Mouse (Mus musculus) thymus, adult 2 months (tissue): ENCODE data around the gene Nuf2.

ENCODE experiments used
- CTCF ChIP-seq: fragments of 200-500 bp; IDR thresholded peaks from 2 replicates; pipeline ENCODE4 v1.5.1; 2012; ENCODE audit warnings: mild to moderate bottlenecking, control low read depth, low read length, moderate library complexity, borderline replicate concordance; ENCODE audit not compliant: control insufficient read depth, poor library complexity, insufficient read depth; ENCODE audit errors: extremely low read depth
- POLR2A ChIP-seq: fragments of 200-500 bp; IDR thresholded peaks from 2 replicates; pipeline ENCODE4 v1.6.1; 2012; ENCODE audit warnings: mild to moderate bottlenecking, low read length, control low read depth, moderate library complexity; ENCODE audit not compliant: control insufficient read depth, poor library complexity, insufficient read depth; ENCODE audit errors: extremely low read depth

DNA sequence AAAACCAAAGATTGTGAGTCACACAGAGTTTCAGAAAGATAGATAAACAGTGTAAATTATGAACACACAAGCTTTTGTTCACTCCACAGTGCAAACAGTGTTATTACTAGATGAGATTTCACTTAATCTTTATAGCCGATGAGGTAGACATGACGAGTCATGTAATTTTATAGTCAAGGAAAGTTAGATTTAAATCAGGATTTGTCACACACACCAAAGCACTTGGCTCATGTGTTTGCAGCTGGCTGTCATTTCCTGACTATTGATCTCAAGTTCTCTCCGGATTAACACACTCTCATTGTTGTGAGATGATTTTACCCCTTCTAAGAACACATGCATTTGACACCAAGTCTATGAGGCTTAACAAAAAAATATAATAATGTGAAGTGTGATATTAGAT, 48.3 kb upstream of the Nuf2 start:
- TF ChIP-seq POLR2A, result no peak
- TF ChIP-seq CTCF, result no peak
